Mouse (Mus musculus) olfactory bulb, adult 2 months (tissue): ENCODE results near the gene Anks1b. TPM values are rescaled to one million over a fixed set of nuclear protein-coding genes. Genes with fewer than 3 reads are reported as not detected.
"Not testable (repeated sequence)": the region's sequence is repeated elsewhere in the genome, so short reads cannot be mapped to it uniquely, and the experiment has no call there.

Experiments
- H3K27ac ChIP-seq: fragments of 200-500 bp; 2 replicates; pipeline ENCODE4 v1.5.1; 2012; ENCODE audit warnings: low read depth, low read length; ENCODE audit not compliant: insufficient read depth
- H3K4me1 ChIP-seq: fragments of 200-500 bp; 2 replicates; pipeline ENCODE4 v1.6.1; 2012; ENCODE audit warnings: low read length; ENCODE audit not compliant: control insufficient read depth, insufficient read depth
- H3K4me3 ChIP-seq: fragments of 200-500 bp; 2 replicates; pipeline ENCODE4 v1.5.1; 2012; ENCODE audit warnings: mild to moderate bottlenecking, low read depth, low read length, moderate library complexity; ENCODE audit not compliant: insufficient read depth
- CTCF ChIP-seq: fragments of 200-500 bp; IDR thresholded peaks from 2 replicates; pipeline ENCODE4 v1.5.1; 2012; ENCODE audit warnings: low read depth, mild to moderate bottlenecking, low read length, moderate library complexity; ENCODE audit not compliant: insufficient read depth
- POLR2A ChIP-seq: fragments of 200-500 bp; IDR thresholded peaks from 2 replicates; pipeline ENCODE4 v1.6.1; 2012; ENCODE audit warnings: mild to moderate bottlenecking, low read depth, low read length, moderate library complexity; ENCODE audit not compliant: insufficient read depth
- WGBS: fragments of 180-500 bp; shearing (Covaris S2); methylation state at CpG from one replicate; pipeline ENCODE4 v1.1.7; 2018; 5-methylcytosine and 5-hydroxymethylcytosine counted together
- polyA plus RNA-seq: library from polyadenylated mRNA; stranded (reverse); fragments of >200 nt; gene quantifications from 2 replicates; pipeline ENCODE4 v1.2.4, GENCODE M21; 2012; ENCODE audit warnings: low replicate concordance; ENCODE audit not compliant: missing spikeins, insufficient read depth, insufficient read length

Anks1b gene
- polyA plus RNA-seq, 1 experiment = not detected

DNA sequence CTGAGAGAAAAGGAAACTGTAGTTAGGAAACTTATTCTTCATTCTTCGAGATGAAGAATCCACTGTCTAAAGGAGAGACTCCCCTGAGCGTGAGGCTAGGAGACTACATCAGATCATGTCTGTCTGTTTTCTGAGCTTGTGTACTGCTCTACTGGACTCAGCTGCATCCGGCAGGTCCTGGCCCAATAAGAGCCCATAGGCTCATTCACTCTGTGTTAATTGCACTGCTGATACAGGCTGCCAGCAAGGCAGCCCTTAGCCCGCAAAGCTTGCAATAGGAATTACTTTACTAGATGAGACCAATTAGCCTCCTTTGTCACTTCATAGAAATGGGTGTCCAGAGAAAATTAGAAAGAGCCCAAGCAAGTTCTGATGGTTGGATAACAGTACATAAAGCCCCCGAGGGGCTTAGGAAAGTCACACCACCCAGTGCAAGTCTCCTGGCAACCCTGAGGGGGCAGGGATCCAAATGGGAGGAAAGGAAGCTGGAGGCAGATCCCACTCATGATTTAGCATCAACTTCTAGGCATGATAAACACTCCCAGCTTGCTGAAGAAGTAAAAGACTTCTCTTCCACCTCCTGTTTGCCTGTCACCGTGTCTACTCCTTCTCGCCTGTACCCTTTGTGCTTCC, 744.5 kb downstream of the Anks1b start:
- no peak for TF ChIP-seq POLR2A
- TF ChIP-seq CTCF = no peak
- no peak overlapping the region for H3K27ac ChIP-seq
- H3K4me3 ChIP-seq = no peak overlapping the region
- WGBS = 35% methylated on average over 7 of the region's 7 CpGs
- peaks cover 9% of the 10 kb centered on the region for H3K4me1 ChIP-seq

DNA sequence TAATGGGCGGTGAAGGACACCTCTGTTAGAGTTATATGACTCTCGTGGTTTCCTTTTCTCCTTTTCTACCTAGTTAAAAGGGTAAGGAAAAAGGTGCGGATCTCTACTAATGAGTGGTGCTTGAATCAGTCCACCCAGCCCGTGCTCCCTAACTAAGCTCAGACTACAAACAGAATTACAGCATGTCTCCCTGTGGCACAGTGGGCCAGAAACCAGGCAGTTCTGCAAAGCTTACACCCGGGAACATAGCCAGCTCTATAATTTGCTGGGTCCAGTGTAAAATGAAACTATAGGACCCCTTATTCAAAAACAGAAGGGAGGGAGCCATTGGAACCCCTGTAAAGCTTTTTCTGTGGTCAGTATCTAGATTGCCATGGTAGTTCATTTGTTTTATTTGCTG, 754.2 kb downstream of the Anks1b start:
- Histone ChIP-seq H3K27ac (no peak overlapping the region), H3K4me1 (peaks cover 7% of the 10 kb centered on the region)
- 39% methylated on average over 5 of the region's 5 CpGs for WGBS

GRCm38 (mm10) chr10:90630099-90630698, 756.9 kb downstream of the Anks1b start:
- TF ChIP-seq POLR2A (no peak), CTCF (no peak)
- 67% methylated on average over 7 of the region's 7 CpGs for WGBS
- peaks cover 4% of the 10 kb centered on the region; the same call in 1 of the 2 replicates for H3K4me1 ChIP-seq
- no peak overlapping the region for H3K27ac ChIP-seq
- H3K4me3 ChIP-seq = no peak overlapping the region

More for the DNA sequence above, 754.2 kb downstream of the Anks1b start:
- TF ChIP-seq CTCF (no peak), POLR2A (no peak)
- H3K4me3 ChIP-seq = no peak overlapping the region

DNA sequence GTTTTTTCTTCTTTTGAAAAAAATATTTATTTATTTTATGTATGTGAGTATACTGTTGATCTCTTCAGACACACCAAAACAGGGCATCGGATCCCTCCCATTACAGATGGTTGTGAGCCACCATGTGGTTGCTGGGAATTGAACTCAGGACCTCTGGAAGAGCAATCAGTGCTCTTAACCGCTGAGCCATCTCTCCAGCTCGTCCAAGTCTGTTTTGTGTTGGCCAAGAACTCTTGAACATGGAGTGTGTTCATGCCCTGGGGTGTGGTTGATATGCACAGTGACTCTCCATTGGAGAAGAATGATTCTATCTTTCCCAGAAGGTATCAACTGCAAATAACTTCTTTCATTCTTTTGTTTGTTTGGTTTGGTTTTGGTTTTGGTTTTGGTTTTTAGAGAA, 757.5 kb downstream of the Anks1b start:
- 85% methylated on average over 3 of the region's 3 CpGs for WGBS
- H3K4me1 ChIP-seq, H3K4me3 ChIP-seq, H3K27ac ChIP-seq: not testable (repeated sequence)

DNA sequence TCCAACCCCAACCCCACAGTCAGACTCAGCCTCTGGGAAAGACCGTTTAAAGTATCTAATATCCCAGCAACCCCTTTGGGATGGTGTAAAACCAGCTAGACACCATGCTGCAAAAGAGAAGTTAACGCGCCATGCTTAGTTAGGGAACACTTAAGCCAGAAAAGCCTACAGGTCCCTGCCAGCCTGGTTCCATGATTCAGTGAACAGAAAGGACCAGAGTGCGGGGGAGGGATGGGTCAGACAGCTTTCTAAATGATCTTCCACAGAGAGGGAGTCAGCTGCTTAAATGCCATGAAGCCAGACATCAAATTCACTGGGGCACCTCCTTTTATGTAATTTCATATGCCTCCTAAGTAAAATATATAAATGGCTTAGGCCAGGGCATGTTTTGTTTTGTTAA, 764.0 kb downstream of the Anks1b start:
- Histone ChIP-seq H3K4me3 (no peak overlapping the region), H3K4me1 (no peaks in the 10 kb centered on the region), H3K27ac (no peak overlapping the region)
- no peak for TF ChIP-seq POLR2A
- TF ChIP-seq CTCF = no peak
- 81% methylated on average over 4 of the region's 4 CpGs for WGBS

DNA sequence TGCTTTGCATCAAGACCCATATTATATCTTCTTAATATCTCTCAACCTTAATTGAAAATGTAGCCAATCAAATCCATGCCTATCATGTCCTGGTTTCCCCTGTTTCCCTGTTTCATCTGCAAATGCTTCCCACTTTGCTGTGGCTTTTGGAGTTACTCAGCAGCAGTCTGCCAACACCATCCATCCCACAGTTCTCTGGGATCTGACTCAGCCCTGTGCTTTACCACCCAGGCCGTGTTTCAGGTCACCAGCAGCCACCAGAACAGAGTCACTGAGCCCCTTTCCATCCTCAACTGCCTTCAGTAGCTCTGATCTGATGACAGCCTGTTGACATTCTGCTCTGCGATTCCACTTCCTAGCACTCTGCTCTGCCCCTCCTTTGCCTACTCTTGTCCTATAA, 776.4 kb downstream of the Anks1b start:
- 73% methylated on average over 2 of the region's 2 CpGs for WGBS
- no peak for TF ChIP-seq POLR2A
- no peak for TF ChIP-seq CTCF
- no peak overlapping the region for H3K27ac ChIP-seq
- no peaks in the 10 kb centered on the region for H3K4me1 ChIP-seq
- H3K4me3 ChIP-seq = no peak overlapping the region

DNA sequence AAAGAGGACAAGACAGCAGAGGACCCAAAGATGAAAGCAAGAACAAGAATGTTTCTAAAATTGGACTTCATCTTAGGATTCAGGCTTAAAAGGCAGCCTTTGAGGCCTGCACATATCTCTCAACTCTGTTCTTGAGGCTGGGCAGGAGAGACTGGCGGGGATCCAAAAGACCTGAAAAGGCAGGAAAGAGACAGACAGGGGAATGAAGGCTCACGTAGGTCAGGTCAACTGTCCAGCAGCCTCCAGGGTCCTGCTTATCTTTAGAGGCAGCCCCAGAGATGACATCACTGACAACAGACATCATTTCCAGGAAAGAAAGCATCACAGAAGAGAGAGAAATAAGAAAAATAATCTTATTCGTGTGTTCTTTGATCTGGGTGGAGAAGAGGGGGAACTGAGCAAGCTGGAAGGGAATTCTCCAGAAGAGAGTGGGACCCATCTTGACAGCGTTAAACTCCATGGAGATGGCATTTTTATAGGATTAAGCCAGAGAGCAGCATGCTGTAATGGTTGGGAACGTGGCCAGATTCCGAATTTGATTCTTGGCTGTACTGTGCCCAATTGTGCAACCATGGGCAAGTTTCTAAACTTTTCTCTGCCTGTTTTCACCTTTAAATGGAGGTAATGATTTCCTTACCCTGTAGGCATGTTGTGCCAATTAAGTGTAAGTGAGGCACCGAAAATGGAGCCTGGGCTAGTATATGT, 784.3 kb downstream of the Anks1b start:
- H3K27ac ChIP-seq = no peak overlapping the region
- H3K4me1 ChIP-seq = peaks cover 7% of the 10 kb centered on the region; the same call in 1 of the 2 replicates
- 48% methylated on average over 7 of the region's 7 CpGs for WGBS
- H3K4me3 ChIP-seq = no peak overlapping the region
- TF ChIP-seq CTCF (no peak), POLR2A (no peak)

GRCm38 (mm10) chr10:90666746-90667145, 793.4 kb downstream of the Anks1b start:
- H3K27ac ChIP-seq = no peak overlapping the region
- H3K4me3 ChIP-seq = no peak overlapping the region
- WGBS = 63% methylated on average over 2 of the region's 2 CpGs
- no peaks in the 10 kb centered on the region for H3K4me1 ChIP-seq
- no peak for TF ChIP-seq POLR2A
- no peak for TF ChIP-seq CTCF

GRCm38 (mm10) chr10:90670291-90670690, 797.0 kb downstream of the Anks1b start:
- Histone ChIP-seq H3K27ac (no peak overlapping the region), H3K4me3 (no peak overlapping the region), H3K4me1 (0 out of 2 replicates have a peak, but pooled peaks cover 5% of the 10 kb centered on the region)
- WGBS = 87% methylated on average over 3 of the region's 3 CpGs
- TF ChIP-seq CTCF (no peak), POLR2A (no peak)
